Mouse (Mus musculus): Measurements from ENCODE around the gene Prlhr.

The Prlhr gene

DNA sequence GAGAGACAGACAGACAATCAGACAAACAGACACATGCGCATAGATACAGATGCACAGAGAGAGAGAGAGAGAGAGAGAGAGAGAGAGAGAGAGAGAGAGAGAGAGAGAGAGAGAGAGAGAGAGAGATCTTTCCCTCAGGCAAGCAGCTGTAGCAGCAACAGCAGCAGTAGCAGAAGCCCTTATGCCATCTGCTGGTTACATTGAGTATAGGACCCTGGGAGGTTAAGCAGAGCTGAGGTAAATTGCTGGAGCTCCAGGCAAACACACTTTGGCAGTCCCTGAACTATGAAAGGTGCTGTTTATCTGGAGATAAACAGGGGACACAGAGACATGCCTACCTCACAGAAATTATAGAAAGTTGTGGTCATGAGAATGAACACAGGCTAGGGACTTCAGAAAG lies 50.5 kb downstream of the Prlhr start:
- DNase-seq: no peak
